Mouse (Mus musculus): Measurements from ENCODE around the gene Gm12830. TPM values are rescaled to one million over a fixed set of nuclear protein-coding genes. Genes with fewer than 3 reads are reported as not detected.

Gm12830 gene
- polyA plus RNA-seq (2012; rRNA removed): not detected in 2 replicates

DNA sequence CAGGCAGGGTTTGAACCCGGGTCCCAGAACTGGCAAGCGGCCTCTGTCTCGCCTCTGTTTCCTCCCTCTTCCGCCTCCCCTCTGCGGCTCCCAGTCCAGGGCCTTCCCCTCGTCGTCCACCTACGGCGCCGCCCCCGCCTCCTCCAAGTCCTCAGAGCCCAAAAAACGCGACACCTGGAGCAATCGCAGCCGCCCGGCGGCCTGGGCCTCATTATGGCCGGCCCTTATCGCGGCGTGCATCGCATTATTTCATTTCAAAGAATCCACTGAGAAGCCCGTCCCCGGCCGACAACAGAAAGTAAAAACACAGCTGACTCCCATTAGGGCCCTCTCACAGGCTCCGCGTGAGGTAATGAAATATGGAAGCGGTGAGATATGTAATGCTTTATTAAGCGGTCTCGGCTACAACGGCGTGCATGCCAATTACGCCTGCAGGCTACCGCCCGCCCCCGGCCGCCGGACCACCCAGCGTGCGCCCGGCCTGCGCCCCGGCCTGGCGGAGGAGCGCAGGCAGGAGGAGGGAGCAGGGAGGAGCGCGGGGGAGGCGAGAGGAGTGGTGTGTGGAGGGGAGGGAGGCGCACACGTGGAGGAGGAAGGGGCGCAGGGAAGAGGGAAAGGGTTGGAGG is at the start of gene Gm12830:
TSS of gene Gm12830 (plus strand) at position 156 of the 626 bp plus-strand sequence.
- no peak for DNase-seq (ENCODE audit: low read depth)

DNA sequence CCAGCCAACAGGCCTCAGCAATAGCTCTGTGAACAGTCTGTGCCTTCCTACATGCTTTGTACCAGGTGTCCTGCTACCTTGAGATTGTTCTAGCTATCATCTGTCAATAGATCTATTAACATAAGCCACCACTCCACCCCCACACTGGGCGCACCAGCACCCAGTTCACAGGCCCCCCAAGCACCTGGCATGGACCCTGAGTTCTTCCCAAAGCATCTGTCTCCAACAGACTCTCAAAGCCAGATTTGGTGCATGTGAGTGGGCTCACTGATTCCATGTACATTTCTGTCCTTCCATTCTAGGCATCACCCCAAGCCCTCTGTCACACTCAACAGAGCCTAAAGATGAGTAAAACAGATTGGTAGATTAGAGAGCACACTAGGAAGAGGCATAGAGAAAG is 48.2 kb upstream of the Gm12830 start:
- DNase-seq (ENCODE audit: low read depth): no peak

DNA sequence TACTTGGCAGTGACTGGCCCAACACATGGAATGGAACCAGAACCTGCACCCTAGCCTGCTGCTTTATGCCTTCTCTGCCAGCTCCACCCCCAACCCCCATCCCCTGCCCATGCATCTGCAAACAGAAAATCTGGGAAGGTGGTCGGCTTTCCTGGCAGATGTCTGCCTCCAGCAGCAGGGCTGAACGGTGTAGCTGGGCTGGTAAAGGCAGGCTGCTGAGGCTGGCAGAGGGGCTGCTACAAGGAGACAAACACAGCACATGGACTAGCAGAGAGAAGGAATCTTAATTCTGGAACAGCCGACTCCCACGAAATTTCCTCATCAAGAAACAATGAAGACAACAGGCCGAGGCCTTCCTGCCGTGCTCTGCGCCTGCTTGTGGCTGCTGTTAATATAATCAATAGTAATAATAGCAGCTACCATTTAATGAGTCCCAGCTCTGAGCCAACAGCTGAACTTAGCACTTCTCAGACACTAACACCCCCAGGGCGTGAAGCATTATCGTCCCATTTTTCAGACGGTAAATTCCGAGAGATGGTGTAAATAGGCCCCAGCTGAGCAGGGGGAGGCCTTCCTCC is 43.8 kb upstream of the Gm12830 start:
- DNase-seq (ENCODE audit: low read depth): no peak

DNA sequence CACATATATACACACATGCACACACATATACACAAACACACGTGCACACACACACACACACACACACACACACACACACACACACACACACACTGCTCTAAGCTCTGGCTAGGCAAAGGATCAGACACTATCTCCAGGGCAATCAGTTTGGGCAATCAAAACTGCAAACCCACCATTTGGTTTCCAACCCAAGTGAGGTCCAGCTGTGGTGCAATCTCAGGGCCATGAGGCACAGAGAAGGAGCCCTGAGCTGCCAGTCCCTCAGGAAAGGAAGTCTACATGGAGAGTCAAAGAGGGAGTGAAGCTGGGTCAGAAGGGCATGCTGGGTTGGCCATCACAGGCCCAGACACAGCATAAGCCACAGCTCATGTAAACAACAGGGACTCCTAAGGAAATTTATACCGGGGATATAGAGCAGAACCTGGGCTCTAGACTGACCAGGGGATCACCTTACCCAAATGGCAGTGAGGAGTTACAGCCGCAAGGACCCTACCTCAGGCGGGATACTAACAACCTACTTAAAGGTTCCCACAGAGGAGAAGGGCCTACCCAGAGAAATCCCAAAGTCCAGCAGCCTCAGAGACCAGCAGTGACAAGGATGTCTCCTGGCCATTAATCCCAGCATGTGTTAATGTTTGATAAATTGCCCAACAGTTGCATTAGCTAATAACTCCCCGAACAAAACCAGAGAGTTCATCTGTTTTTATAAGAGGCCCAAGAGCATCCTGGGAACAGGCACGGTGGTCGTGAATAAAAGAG is 42.6 kb upstream of the Gm12830 start:
- no peak for DNase-seq (ENCODE audit: low read depth)

DNA sequence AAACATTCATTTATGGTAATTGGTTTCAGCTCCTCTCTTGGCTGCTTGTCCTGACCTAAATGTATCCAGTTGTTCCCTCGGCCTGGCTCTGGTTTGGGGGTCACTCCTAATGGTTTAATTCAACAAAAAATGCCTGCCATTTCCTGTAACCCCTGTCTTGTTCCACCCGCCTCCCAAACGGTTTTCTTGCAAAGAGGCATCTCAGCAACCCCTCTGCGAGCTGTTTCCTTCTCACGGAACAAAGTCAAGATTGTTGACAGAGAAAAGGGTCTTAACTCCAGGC is 42.1 kb upstream of the Gm12830 start:
- no peak for DNase-seq (ENCODE audit: low read depth)

DNA sequence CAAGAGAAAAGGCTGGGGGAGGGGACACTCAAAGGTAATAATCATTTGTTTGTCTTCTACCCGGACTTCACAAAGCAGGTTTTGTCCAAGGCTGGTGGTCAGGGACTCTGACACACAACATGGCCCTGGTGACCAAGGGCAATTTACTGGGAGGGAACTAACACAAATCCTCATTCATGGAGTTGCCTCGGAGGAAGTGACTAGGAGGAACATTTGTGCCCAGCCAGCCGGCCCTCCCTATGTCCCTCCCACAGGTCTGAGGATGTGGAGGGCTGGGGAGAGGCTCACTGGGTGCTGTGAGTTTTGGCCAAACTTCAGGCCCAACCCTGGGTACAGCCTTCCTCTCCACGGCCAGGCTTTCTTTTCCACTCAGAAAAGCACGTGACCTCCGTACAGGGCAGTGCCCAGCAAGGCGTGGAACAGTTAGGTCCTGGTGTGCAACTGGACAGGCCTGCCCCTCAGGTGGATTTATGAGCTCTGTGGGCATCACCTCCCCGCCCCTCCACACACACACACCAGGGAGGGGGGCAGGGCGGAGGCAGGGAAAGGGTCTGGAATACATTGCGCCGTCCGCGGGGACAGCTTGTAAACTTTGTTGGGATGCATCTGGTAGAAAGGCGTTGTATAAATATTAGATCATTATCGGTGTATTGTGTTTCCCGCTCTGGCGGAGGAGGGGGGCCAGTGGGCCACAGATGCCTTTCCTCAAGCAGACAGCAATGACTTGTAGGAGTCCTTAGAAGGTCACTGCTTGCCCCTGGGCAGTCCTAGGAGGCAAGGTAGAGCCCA is 41.6 kb upstream of the Gm12830 start:
- no peak for DNase-seq (ENCODE audit: low read depth)

DNA sequence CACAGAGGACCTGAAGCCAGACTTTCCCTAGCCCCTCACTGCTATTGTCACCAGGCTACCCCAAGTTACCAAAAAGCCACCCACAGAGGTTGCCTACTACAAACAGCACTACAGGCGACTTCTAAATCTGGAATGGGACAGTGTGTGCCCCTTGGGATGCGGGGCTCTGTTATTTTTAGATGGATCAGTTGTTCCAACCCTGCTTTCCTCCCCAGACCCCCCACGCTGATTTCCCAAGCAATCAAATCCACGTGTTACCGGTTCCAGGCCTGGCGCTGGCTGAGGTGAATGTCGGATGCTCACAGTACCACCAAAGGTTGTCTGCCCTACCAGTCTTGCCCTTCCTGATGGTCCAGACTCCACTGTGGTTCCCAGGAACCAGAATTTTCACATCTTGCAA is 38.7 kb upstream of the Gm12830 start:
- DNase-seq (ENCODE audit: low read depth): no peak

DNA sequence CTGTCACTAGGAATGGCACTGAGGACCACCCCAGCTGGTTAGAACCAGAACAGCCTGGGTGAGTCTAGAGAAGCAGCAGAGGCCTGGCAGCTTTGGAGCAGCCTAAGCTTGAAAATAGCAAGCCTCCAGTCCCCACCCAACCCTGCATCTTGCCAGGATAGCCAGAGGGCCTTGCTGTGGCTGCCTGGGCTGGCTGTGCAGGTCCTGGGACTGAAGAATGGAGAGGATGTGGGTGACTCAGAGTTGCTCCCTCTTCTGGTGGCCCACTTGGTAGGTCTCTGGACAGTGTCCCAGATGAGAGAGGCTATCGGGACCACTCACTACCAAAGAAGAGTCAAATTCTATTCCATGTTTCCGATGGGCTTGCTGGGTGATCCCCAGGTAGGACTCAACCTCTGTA is 36.8 kb upstream of the Gm12830 start:
- no peak for DNase-seq (ENCODE audit: low read depth)

DNA sequence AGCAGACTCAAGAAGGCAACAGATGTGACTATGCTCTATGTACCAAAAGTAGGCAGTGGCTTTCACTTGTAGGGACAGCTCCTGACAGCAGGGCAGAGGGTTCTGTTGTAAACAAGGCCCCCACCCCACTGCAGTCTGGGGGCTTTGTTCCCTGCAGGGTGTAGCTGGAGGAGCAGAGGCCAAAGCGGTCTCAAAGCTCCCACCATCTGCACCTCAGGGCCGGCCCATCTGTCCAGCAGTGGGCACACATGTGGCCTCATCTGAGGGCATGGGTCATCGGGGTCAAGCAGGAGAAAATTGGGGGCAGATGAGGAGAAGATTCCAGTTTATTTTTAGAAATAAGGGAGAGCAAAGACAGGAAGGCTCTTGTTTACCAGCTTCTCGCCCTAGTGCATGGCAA is 32.7 kb upstream of the Gm12830 start:
- DNase-seq (ENCODE audit: low read depth): no peak

DNA sequence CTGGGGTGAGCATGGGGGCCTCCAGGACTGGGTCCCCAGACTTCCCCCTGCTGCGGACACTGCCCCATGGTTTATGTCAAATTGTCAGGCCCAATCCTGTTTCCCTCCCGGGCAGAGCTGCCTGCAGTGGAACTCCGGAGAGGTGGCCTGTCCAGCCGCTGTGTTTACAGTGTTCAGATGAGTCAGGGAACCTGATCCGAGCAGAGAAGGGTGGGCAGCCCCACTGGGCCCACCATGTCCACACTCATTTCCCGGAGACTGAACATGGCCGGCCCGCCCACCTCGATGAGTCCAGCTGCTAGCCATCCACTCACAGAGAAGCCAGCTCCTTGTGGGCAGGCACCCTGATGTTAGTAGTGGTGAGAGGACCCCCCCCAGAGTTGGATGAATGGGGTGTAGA is 29.9 kb upstream of the Gm12830 start:
- DNase-seq (ENCODE audit: low read depth): no peak

DNA sequence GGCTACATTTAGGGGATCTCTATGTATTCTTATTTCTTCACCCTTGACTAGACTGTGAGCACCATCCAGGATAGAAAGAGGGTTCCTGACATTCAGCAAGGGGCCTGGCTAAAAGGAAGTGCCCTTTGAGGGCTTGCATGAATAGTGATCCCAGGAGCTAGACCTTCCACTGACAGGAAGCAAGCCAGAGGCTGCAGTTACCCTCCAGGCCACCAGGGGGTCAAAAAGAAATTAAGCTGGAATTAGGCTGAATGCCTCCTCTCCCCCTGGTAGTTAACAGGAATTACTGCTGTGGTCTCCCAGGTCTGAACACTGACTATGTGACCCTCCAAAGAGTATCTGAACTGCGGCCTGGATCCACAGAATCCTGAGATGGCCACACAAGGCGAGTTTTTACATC is 27.7 kb upstream of the Gm12830 start:
- no peak for DNase-seq (ENCODE audit: low read depth)

DNA sequence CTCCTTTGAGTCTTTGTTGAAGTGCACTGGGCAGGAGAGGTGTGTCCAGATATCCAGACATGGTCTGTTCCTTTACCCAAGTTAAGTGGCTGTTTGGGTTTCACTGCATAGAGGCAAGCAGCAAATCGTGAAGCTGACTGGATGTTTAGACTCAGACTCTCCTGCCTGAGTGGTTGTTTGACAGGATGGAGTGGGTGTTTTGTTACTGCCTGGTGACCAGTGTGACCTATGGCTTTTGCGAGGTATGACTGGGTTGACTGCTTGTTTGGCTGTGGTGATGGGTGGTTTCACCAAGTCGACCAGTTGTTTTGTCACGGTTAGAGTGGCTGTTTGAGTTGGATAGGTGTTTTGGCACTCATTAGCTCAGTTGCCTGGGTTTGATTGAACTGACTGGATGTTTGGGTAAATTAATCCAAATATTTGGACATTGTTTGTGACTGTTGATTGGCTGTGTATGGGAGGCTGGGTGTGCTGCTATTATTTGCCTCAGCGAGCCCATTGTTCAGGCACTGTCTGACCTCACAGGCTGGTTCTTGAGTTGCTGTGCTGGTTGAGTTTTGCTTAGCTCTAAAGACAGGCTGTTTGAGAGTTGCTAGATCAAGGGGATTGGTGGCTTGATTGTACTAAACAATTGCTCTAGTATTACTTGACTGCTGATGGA is 24.1 kb upstream of the Gm12830 start:
- no peak for DNase-seq (ENCODE audit: low read depth)

DNA sequence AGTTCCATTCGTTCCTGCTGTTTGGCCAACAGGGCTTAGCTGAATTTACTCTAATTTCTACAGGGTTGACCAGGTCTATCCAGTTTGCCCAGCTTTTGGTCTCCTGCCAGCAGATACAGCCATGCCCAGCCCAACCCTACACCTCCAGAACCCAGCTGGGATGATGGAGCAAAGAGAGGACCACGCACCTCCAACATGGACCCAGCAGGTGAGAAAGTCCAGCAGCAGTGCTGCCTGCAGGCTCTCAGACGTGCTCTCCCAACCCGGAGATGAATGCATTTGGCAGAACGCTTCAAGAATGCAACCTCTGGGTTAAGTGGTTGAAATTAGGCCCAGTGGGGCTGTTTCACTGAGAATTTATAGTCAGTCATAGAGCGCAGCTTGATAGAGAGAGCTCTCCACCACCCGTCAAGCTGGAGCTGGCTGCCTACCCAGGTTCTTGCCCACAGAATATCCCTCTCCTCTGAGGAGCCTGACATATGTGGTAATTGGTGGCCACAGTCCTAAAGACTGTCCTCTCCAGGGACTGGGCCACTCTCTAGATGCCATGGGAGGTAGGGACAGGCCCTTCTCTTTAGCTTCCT is 23.4 kb upstream of the Gm12830 start:
- DNase-seq (ENCODE audit: low read depth): no peak

DNA sequence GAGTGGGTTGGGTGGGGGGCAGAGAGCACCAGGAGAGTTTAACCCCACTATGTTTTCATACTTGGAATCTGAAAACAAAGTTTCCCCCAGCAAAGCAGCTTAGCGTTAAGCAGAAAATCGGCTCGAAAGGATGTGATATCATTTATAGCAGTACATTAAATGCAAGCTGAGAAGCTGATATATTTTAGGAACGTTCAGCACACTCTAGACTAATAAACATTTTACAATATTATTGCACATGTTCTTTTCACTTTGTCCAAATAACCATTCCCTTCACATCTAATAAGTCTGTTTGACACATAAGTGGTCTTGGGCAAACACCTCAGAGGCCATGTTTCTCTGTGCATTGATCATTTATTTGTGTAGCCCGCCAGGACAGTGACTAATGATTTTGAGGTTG is 17.4 kb upstream of the Gm12830 start:
- DNase-seq (ENCODE audit: low read depth): no peak

DNA sequence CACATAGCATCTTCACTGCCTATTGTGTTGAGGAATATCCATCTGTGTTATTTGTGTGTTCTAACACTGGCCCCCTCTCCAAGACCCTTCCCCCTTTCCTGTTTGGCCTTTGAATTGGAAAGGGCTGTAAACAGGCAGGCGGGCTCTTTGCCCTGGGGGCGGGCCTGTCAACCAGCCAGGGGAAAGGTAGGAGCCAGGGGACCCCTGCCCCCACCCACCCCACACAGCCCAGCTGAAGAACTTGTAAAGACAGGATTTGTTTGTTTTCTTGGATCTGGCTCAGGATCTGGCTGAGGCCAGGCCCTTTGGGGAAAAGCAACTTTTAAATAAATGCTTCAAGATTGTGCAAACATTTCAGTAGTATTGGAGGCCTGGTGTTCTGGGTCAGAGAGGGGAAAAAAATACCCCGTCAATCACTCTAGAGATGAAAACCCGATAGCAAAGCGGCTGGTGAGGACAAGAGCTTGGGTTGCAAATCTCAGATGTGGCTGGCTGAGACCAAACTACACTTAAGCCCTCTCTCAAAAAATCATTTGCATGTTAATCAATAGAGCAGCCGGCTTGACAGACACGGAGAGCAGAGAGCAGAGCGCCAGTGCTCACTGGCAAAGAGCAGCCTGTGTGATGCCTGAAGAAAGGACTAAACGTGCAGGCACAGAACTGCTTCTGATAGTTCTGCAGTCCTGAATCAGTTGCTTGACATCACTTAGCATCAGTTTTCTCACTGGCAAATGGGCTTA is 2.4 kb upstream of the Gm12830 start:
- no peak for DNase-seq (ENCODE audit: low read depth)

DNA sequence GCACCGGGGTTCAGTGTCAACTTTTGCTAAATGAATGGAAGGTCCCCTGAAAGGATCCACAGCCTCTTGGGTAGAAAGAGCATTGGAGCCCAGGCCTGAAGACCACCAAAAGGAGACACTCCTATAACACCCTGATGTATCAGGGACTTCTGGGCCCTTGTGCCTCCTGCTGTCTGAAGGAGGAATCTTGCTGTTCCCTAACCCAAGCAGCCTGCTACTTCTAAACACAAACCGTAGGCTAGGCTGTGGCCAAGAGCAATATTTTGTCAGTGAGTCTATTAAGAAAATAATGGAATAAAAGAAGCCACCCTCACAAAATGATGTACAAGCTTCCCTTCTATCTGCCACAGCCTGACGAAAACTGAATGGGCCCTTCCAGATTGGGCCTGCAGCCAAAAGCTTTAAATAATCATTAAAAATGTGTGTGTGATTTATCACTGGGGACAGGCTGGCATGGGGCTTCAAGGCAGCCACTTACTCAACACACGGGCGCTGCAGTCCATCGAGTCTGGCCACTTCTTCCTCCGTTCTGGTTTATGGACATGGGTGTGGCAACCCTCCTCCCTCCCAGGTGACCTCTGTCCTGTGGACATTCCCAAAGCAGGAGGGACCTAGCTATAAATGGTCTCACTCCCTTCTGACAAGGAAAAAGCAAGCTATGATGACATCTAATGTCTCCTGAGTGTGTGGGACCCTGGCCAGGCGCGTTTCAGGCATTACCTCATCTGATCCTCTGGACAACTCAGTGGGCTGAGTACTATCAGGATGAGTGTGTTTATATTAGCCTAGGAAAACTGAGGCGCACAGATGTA is 13.5 kb downstream of the Gm12830 start:
- no peak for DNase-seq (ENCODE audit: low read depth)

DNA sequence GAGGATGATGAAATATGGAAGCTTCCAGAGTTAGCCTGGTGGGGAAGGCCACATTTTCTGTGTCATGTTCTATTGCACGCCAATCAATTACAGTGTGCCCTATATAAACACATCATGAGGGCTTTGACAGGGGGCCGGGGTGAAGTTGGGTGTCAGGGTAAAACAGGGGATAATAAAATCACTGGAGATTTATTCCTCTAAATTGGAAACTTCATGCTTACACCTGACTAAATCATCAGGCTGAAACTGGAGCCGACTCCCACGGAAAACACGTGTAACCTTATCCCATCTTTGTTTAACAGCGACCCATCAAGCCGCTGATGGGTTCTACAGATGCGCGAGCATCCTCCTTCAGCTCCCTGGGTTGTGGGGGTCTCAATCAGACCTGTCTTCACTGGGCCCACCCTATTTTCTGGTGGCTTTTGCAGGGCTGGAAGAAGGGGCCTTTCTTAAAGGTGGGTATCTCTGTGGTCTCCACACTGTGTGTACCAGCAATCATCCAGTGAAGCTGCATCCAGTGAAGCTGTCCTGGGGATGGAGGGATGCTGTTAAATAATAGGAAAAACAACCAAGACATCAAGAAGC is 19.9 kb downstream of the Gm12830 start:
- no peak for DNase-seq (ENCODE audit: low read depth)

DNA sequence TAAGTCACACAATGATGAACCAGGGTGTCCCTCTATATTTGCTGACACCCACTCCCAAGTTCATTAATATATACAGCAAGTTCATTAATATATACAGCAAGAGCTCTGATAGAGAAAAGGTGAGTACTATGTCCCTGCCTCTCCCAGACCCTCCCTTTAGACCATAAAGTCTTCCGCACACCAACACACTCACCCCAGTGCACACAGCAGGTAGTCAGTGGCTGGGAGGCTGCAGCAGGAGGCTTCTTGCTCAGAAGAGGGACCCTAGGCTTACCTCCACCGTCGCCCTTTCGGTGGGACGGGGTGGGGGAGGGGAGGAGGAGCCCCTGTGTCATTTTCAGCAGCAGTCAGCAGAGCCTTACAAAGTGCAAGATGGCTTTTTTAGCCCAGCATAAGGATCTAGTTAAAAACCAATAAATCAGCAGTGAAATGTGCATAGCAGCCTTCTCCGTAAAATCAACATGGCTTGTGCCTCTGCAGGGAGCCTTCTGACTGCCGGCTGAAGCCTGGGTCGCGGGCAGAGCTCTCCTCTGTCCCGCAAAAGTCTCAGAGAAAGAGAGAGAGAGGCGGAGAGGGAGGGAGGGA is 20.9 kb downstream of the Gm12830 start:
- DNase-seq (ENCODE audit: low read depth): no peak

DNA sequence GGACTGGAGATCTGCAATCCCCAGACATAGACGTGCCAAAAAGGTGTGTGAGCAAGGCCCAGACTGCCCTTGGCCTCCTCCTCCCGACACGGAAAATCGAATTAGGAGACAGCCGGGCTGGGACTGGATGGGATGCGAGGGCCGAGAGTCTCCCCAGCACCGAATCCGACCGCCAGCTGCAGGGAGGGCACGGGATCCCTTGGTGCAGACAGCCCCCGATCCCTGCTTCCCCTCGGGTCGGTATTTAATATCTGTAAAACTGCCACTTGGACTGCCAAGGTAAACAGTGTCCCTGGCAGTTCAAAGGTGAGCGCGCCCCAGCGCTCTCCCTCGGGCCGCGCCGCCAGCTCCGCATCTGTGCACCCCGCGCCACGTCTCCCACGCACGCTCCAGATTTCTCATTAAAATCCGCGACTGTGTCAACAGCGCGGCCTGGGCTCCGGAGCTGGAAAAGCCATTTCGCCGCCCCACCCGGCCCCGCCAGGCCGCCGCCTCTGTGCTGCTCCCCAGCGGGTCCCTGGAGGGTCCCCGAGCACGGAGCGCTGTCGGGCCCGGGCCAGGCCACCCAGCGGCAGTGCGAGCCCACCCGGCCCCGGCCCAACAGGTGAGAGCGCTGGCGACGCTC is 21.7 kb downstream of the Gm12830 start:
- DNase-seq (ENCODE audit: low read depth): no peak

Data from gonadal fat pad, adult 2 months (tissue).